Mouse (Mus musculus) G1E (cell line): ENCODE results near the gene Arel1.

Experiments
- CTCF ChIP-seq: IDR thresholded peaks from 2 replicates; pipeline ENCODE4 v1.5.1; 2012; ENCODE audit warnings: low read depth, low read length, inconsistent platforms, mixed read lengths
- GATA1 ChIP-seq: IDR thresholded peaks from 2 replicates; pipeline ENCODE4 v1.6.1; 2012; ENCODE audit warnings: borderline replicate concordance, low read length, inconsistent platforms, mixed read lengths
- POLR2AphosphoS5 ChIP-seq: IDR thresholded peaks from 2 replicates; pipeline ENCODE4 v1.6.1; 2012; ENCODE audit warnings: low read depth, low read length, inconsistent platforms; ENCODE audit not compliant: insufficient replicate concordance

GRCm38 (mm10) chr12:84996501-84997398, 26.1 kb upstream of the Arel1 start:
- TF ChIP-seq CTCF, result no peak
- TF ChIP-seq GATA1, result no peak
- TF ChIP-seq POLR2AphosphoS5, result no peak
